Mouse (Mus musculus) stomach, postnatal 0 days (tissue): ENCODE measurements at regions not wholly inside any gene's neighbourhood (a gene's known extent, or its start where the extent isn't known, plus 50 kb on each side); places are given as distances from the start of the nearest gene placed in this dataset.

ENCODE experiments used
- CTCF ChIP-seq: IDR thresholded peaks from 2 replicates; pipeline ENCODE4 v1.5.1; 2016; ENCODE audit warnings: antibody characterized with exemption, low read depth, mild to moderate bottlenecking, moderate library complexity
- EP300 ChIP-seq: optimal IDR thresholded peaks from 2 replicates; pipeline ENCODE3; 2016; ENCODE audit warnings: antibody characterized with exemption

DNA sequence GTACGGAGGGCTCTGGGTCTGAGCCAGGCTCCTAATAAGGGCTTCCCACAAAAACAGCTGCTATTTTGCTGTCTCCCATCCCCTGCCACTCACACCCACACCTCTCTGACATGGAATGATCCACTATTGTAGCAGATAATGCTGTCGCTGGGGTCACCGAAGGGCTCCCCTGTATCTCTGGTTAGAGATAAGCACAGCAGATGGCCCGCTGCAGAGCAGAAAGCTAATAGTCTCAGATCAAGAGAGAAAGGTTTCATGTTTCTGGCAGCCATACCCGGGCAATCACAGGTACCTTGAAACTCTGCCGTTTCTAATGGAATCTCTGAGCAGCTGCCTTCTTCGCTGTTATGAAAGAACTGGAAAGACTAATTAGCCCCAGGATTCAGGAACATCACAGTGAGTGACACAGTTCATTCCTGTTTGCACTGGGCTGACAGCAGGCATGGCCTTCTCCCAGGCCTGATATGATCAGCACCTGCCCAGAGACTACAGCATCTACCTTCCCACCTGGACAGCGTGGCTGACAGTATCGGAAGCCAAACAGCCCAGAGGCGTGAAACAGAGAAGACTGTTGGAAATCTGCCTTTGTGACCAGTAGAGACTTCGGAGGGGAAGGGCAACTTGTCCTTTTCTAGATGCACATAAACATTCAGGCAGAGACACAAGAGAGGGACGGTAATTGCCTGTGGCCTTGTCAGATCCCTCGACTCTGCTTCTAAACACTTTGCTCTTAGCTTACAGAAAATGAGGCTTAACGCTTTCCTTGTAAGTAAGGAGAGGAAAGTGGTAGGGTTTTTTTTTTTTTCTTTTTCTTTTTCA, 193.5 kb upstream of the Epha4 start:
- TF ChIP-seq EP300: no peak
- no peak for TF ChIP-seq CTCF
